Mouse (Mus musculus): ENCODE measurements at regions not wholly inside any gene's neighbourhood (a gene's known extent, or its start where the extent isn't known, plus 50 kb on each side); places are given as distances from the start of the nearest gene placed in this dataset.
"Not testable (repeated sequence)": the region's sequence is repeated elsewhere in the genome, so short reads cannot be mapped to it uniquely, and the experiment has no call there.

GRCm38 (mm10) chr12:8098395-8098794 lies 109.5 kb upstream of the Ldah start:
- not testable (repeated sequence) for TF ChIP-seq POLR2A (IDR thresholded peaks at IDR 0.05; ENCODE audit: borderline replicate concordance, extremely low read depth, insufficient read depth, insufficient read length, poor library complexity, severe bottlenecking); CTCF (IDR thresholded peaks at IDR 0.05; ENCODE audit: borderline replicate concordance, extremely low read depth, insufficient read depth, insufficient read length)
